ENCODE assay signal across 8 mouse cellular contexts in genomic region chr12:86680591-86681193, GRCm38 (mm10). TPM values are rescaled to one million over a fixed set of nuclear protein-coding genes. Genes with fewer than 3 reads are reported as not detected.
A peak's percentile ranks its signal among the peaks of the same experiment; 100 is the strongest.
DNase-seq lines count a peak whose midpoint lies in the region; ATAC-seq and TF ChIP-seq lines count a peak whose summit lies in the region.

No protein-coding gene starts in this region.

- H3K27ac ChIP-seq in lung, embryonic 14.5 days (ENCODE audit: low read depth): peak overlapping the region; percentile 67
- H3K27ac ChIP-seq in forebrain, embryonic 14.5 days (ENCODE audit: low read depth, low read length): peak overlapping the region; percentile 96; the same call in 1 of the 2 replicates
- H3K27ac ChIP-seq in liver, embryonic 11.5 days (ENCODE audit: low read depth, low read length): 0 out of 2 replicates have a peak overlapping the region, but pooled peaks have one; percentile 0
- H3K27ac ChIP-seq in stomach, embryonic 15.5 days: no peak overlapping the region

- H3K4me3 ChIP-seq in lung, embryonic 14.5 days (ENCODE audit: low read depth, low read length): peak overlapping the region; percentile 77
- peak overlapping the region; percentile 96 for H3K4me3 ChIP-seq in forebrain, embryonic 14.5 days (ENCODE audit: low read depth, low read length)
- peak overlapping the region; percentile 74 for H3K4me3 ChIP-seq in liver, embryonic 11.5 days (ENCODE audit: low read depth, low read length)
- H3K4me3 ChIP-seq in stomach, embryonic 15.5 days (replicated peaks): peak overlapping the region; percentile 77

- H3K9ac ChIP-seq in lung, embryonic 14.5 days: peak overlapping the region; percentile 80
- peak overlapping the region; percentile 99 for H3K9ac ChIP-seq in forebrain, embryonic 14.5 days (ENCODE audit: low read length)
- H3K9ac ChIP-seq in liver, embryonic 11.5 days (ENCODE audit: low read depth, low read length): no peak overlapping the region
- no peak overlapping the region; the same call in 1 of the 2 replicates for H3K9ac ChIP-seq in stomach, embryonic 15.5 days

- no peaks in the 10 kb centered on the region for H3K27me3 ChIP-seq in lung, embryonic 14.5 days (ENCODE audit: insufficient read depth, low read length)
- H3K27me3 ChIP-seq in forebrain, embryonic 14.5 days (replicated peaks; ENCODE audit: control insufficient read depth, insufficient read depth, low read length): no peaks in the 10 kb centered on the region
- H3K27me3 ChIP-seq in liver, embryonic 11.5 days (replicated peaks; ENCODE audit: control insufficient read depth, insufficient read depth, low read length): peaks cover 6% of the 10 kb centered on the region
- peaks cover 4% of the 10 kb centered on the region; the same call in 1 of the 2 replicates for H3K27me3 ChIP-seq in stomach, embryonic 15.5 days (replicated peaks)

- DNase-seq in lung, embryonic 14.5 days: no peak
- DNase-seq in lung, postnatal 4 days: no peak
- peak; percentile 57 for DNase-seq in forebrain, embryonic 14.5 days (ENCODE audit: low spot score)
- no peak for DNase-seq in liver, embryonic 11.5 days (ENCODE audit: low spot score)
- DNase-seq in kidney, postnatal 36 days: no peak
- no peak for DNase-seq in testis, postnatal 10 days (ENCODE audit: low spot score)

- no peaks in the 10 kb centered on the region for H3K9me3 ChIP-seq in lung, embryonic 14.5 days (ENCODE audit: low read depth, low read length)
- no peaks in the 10 kb centered on the region for H3K9me3 ChIP-seq in forebrain, embryonic 14.5 days (replicated peaks; ENCODE audit: control insufficient read depth, low read length)
- H3K9me3 ChIP-seq in liver, embryonic 11.5 days (ENCODE audit: control insufficient read depth, low read length): no peaks in the 10 kb centered on the region
- H3K9me3 ChIP-seq in stomach, embryonic 15.5 days: no peaks in the 10 kb centered on the region

- TF ChIP-seq CTCF in lung, embryonic 14.5 days (IDR thresholded peaks at IDR 0.05; ENCODE audit: low read depth): 0 out of 2 replicates have a peak, but pooled peaks have one; percentile 12

- no peaks in the 10 kb centered on the region for H3K36me3 ChIP-seq in lung, embryonic 14.5 days (ENCODE audit: insufficient read depth)
- peaks cover 20% of the 10 kb centered on the region for H3K36me3 ChIP-seq in forebrain, embryonic 14.5 days (ENCODE audit: control insufficient read depth, insufficient read depth, low read length)
- no peaks in the 10 kb centered on the region for H3K36me3 ChIP-seq in liver, embryonic 11.5 days (ENCODE audit: control insufficient read depth, insufficient read depth, low read length)
- H3K36me3 ChIP-seq in stomach, embryonic 15.5 days: no peaks in the 10 kb centered on the region

- H3K4me2 ChIP-seq in lung, embryonic 14.5 days: peak overlapping the region; percentile 99
- peak overlapping the region; percentile 56 for H3K4me2 ChIP-seq in forebrain, embryonic 14.5 days (ENCODE audit: low read length)
- H3K4me2 ChIP-seq in liver, embryonic 11.5 days: peak overlapping the region; percentile 100
- H3K4me2 ChIP-seq in stomach, embryonic 15.5 days: peak overlapping the region; percentile 100

- WGBS in lung, embryonic 14.5 days: 20% methylated on average over 11 of the region's 11 CpGs
- WGBS in forebrain, embryonic 14.5 days: 37% methylated on average over 11 of the region's 11 CpGs
- WGBS in liver, embryonic 11.5 days: 13% methylated on average over 11 of the region's 11 CpGs
- WGBS in stomach, embryonic 15.5 days: 23% methylated on average over 11 of the region's 11 CpGs

- peaks cover 7% of the 10 kb centered on the region; the same call in 1 of the 2 replicates for H3K4me1 ChIP-seq in lung, embryonic 14.5 days (ENCODE audit: insufficient read depth)
- peaks cover 24% of the 10 kb centered on the region for H3K4me1 ChIP-seq in forebrain, embryonic 14.5 days (ENCODE audit: control insufficient read depth, insufficient read depth, low read length)
- H3K4me1 ChIP-seq in liver, embryonic 11.5 days (replicated peaks; ENCODE audit: control insufficient read depth, insufficient read depth, low read length): peaks cover 24% of the 10 kb centered on the region
- H3K4me1 ChIP-seq in stomach, embryonic 15.5 days: peaks cover 7% of the 10 kb centered on the region

- no peak for ATAC-seq in lung, embryonic 14.5 days (ENCODE audit: insufficient read depth)
- ATAC-seq in forebrain, embryonic 14.5 days: peak; percentile 16
- ATAC-seq in liver, embryonic 11.5 days (replicated peaks; ENCODE audit: low FRiP score): peak; percentile 58
- no peak for ATAC-seq in stomach, embryonic 15.5 days (ENCODE audit: insufficient read depth, low FRiP score, low read depth)
- ATAC-seq in CD4-positive, CD25-positive, alpha-beta regulatory T cell, adult 4 months: no peak

RNA-seq across cellular contexts. Expression of gene Vash1, which starts 2.2 kb away (rescaled TPM):
- 12.7 and 14.2 TPM in 2 replicates for polyA plus RNA-seq in lung, embryonic 14.5 days (2014; fragmentation: Nextera tagmentation; extraction: Ambion mirVana)
- polyA plus RNA-seq in forebrain, embryonic 14.5 days (2014; fragmentation: Nextera tagmentation; extraction: Ambion mirVana): 25.2 and 31.7 TPM in 2 replicates
- 4.7 and 5.6 TPM in 2 replicates for polyA plus RNA-seq in liver, embryonic 11.5 days (2014; fragmentation: Nextera tagmentation; extraction: Ambion mirVana)
- 8.7 and 9.7 TPM in 2 replicates for polyA plus RNA-seq in stomach, embryonic 15.5 days (2015; fragmentation: Nextera tagmentation; extraction: Ambion mirVana)
- polyA plus RNA-seq in CD4-positive, CD25-positive, alpha-beta regulatory T cell, adult 4 months (2017; shearing (Covaris generic)): not detected

RNA-seq across cellular contexts. Expression of gene Angel1, which starts 45.6 kb away (rescaled TPM):
- 14.3 and 15.1 TPM in 2 replicates for polyA plus RNA-seq in lung, embryonic 14.5 days (2014; fragmentation: Nextera tagmentation; extraction: Ambion mirVana)
- polyA plus RNA-seq in forebrain, embryonic 14.5 days (2014; fragmentation: Nextera tagmentation; extraction: Ambion mirVana): 7.6 and 9.1 TPM in 2 replicates
- 4.0 and 4.5 TPM in 2 replicates for polyA plus RNA-seq in liver, embryonic 11.5 days (2014; fragmentation: Nextera tagmentation; extraction: Ambion mirVana)
- 7.1 and 9.0 TPM in 2 replicates for polyA plus RNA-seq in stomach, embryonic 15.5 days (2015; fragmentation: Nextera tagmentation; extraction: Ambion mirVana)
- polyA plus RNA-seq in CD4-positive, CD25-positive, alpha-beta regulatory T cell, adult 4 months (2017; shearing (Covaris generic)): 10 to 100 TPM in 1 of 2 experiments, 1 to 10 TPM in 1; 5.4 to 10.3 TPM

RNA-seq across cellular contexts. Expression of gene Lrrc74a, which starts 53.5 kb away (rescaled TPM):
- polyA plus RNA-seq in lung, embryonic 14.5 days (2014; fragmentation: Nextera tagmentation; extraction: Ambion mirVana): not detected in 2 replicates
- polyA plus RNA-seq in forebrain, embryonic 14.5 days (2014; fragmentation: Nextera tagmentation; extraction: Ambion mirVana): not detected in 2 replicates
- polyA plus RNA-seq in liver, embryonic 11.5 days (2014; fragmentation: Nextera tagmentation; extraction: Ambion mirVana): not detected in 2 replicates
- polyA plus RNA-seq in stomach, embryonic 15.5 days (2015; fragmentation: Nextera tagmentation; extraction: Ambion mirVana): 0.08 TPM in 1 of 2 replicates, not detected in the other
- polyA plus RNA-seq in CD4-positive, CD25-positive, alpha-beta regulatory T cell, adult 4 months (2017; shearing (Covaris generic)): not detected

Comparison
In these comparisons a context has a peak if more than half of its experiments do, and no peak if none do; other contexts are left out.
1. ATAC-seq: peak in forebrain, embryonic 14.5 days (single experiment) and liver, embryonic 11.5 days (single experiment); none in lung, embryonic 14.5 days (single experiment), stomach, embryonic 15.5 days (single experiment) and CD4-positive, CD25-positive, alpha-beta regulatory T cell, adult 4 months (single experiment).
2. H3K9ac ChIP-seq: peak in lung, embryonic 14.5 days (single experiment) and forebrain, embryonic 14.5 days (single experiment); none in liver, embryonic 11.5 days (single experiment) and stomach, embryonic 15.5 days (single experiment).
3. Peak in every context shown above with its lines, with median percentiles within 50 percentile points of each other: H3K4me2 ChIP-seq and H3K4me3 ChIP-seq.